Mouse (Mus musculus): ENCODE results near the gene A630089N07Rik.
"Not testable (repeated sequence)": the region's sequence is repeated elsewhere in the genome, so short reads cannot be mapped to it uniquely, and the experiment has no call there.

DNA sequence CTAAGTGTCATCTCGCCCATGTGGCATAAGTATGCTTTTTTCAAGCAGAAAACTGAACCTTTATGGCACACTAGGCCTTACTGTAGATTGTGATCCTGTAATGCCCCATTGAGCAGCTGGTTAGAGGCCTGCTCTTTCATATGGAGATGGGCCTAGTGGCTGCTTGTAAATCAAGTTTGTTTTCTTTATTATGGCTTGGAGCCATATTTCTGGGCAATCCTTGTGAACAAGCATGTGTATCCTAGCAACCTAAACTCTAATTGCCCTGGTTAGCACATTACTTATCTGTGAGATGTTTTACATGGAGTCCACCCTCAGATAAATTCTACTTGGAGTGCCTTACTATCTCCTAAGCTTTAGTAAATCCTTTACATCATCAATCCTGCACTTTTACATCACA is 1.1 kb downstream of the A630089N07Rik start:
- TF ChIP-seq POLR2A (IDR thresholded peaks at IDR 0.05; ENCODE audit: insufficient read length, low read depth); MYOD1 (IDR thresholded peaks at IDR 0.05; ENCODE audit: control insufficient read depth in 1 of 3, insufficient read length in 2 of 3, low read depth in 2 of 3); TCF12 (IDR thresholded peaks at IDR 0.05; ENCODE audit: insufficient read depth, poor library complexity, severe bottlenecking): not testable (repeated sequence)
